Mouse (Mus musculus) bone marrow, adult 2 months (tissue): Measurements from ENCODE around the gene Rbm8a2.
"Not testable (repeated sequence)": the region's sequence is repeated elsewhere in the genome, so short reads cannot be mapped to it uniquely, and the experiment has no call there.

Experiments used
- CTCF ChIP-seq: fragments of 200-500 bp; IDR thresholded peaks from 2 replicates; pipeline ENCODE4 v1.5.1; 2011; ENCODE audit warnings: low read length, control low read depth; ENCODE audit not compliant: control insufficient read depth, insufficient read depth
- POLR2A ChIP-seq: fragments of 200-500 bp; IDR thresholded peaks from 2 replicates; pipeline ENCODE4 v1.6.1; 2011; ENCODE audit warnings: low read depth, mild to moderate bottlenecking, control low read depth, low read length, borderline replicate concordance; ENCODE audit not compliant: control insufficient read depth

DNA sequence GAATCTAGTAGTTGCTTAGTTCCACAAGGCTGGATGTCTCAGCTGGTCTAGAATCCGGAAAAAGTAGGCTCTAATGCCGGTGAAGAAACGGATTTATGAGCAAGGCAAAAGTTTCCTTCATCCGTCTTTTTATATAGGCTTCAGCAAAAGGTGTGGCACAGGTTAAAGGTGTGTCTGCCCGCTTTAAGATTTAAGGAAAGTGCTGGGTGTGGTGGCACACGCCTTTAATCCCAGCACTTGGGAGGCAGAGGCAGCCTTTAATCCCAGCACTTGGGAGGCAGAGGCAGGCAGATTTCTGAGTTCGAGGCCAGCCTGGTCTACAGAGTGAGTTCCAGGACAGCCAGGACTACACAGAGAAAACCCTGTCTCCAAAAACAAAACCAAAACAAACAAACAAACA lies at the start of gene Rbm8a2:
- TF ChIP-seq POLR2A, CTCF: not testable (repeated sequence)
